Mouse (Mus musculus) kidney, postnatal 36 days (tissue): ENCODE data around the gene Spem2.
A peak's percentile ranks its signal among the peaks of the same experiment; 100 is the strongest.
"Not testable (repeated sequence)": the region's sequence is repeated elsewhere in the genome, so short reads cannot be mapped to it uniquely, and the experiment has no call there.

ENCODE experiments used
- DNase-seq, 2 experiments: peaks; one replicate each; pipeline ENCODE4 v3.0.0; 2021 to 2022; ENCODE audit warnings: mixed read lengths in 2 of 2

Spem2 gene

GRCm38 (mm10) chr11:69818365-69818764, at the start of gene Spem2:
Gene Spem2, minus strand, starts transcription at chr11:69818465.
- DNase-seq = no peak

- no peak for DNase-seq
Observed at GRCm38 (mm10) chr11:69867335-69867734, 49.1 kb upstream of the Spem2 start.

GRCm38 (mm10) chr11:69865561-69865960, 47.3 kb upstream of the Spem2 start:
- DNase-seq = no peak

DNA sequence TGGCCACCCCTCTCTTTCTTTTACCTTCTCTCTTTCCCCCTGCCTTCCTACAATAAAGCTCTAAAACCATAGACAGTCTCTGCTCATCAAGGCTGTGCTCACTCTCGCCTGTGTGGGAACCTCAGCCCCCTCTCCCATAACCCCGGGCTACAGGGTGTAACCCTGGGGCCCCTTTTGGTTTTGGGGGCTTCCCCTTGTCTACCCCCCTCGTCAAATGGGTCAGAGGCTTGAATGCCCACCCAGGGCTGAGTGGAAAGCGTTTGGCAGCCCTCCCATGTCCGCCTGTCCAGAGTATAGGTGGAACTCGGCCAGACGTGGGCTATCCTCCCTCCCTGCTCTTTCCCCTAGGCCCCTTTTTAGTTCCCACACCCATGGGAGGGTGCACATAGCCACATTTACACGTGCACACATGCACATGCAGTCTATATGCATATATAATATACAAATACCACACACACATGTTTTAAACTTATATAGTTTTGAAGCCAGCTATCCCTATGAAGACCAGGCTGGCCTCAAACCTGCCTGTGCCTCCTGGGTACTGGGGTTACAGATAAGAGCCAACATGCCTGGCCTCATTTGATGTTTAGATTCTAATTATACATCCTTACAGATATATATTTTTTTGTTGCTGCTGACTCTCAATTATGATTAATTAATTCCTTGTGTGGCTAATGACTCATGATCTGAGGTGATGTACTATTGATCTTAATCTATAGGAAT, 46.0 kb upstream of the Spem2 start:
- DNase-seq = no peak

DNA sequence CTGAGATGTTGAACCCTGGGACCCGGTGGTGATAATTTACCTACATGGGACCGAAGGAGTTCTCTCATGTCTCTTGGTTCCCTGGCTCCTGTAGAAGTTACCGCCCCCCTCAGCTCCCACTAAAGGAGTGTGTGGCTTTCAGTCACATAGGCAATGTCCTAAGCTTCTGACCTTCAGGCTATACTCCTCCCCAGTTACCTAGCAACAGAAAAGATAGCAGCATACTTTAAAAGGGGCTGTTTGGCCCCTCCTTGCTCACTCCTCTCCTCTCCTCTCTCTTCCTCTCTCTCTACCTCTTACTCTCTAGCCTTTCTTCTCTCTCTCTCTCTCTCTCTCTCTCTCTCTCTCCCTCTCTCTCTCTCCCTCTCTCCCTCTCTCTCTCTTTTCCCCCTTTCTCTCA, 45.5 kb upstream of the Spem2 start:
- DNase-seq = not testable (repeated sequence)

DNA sequence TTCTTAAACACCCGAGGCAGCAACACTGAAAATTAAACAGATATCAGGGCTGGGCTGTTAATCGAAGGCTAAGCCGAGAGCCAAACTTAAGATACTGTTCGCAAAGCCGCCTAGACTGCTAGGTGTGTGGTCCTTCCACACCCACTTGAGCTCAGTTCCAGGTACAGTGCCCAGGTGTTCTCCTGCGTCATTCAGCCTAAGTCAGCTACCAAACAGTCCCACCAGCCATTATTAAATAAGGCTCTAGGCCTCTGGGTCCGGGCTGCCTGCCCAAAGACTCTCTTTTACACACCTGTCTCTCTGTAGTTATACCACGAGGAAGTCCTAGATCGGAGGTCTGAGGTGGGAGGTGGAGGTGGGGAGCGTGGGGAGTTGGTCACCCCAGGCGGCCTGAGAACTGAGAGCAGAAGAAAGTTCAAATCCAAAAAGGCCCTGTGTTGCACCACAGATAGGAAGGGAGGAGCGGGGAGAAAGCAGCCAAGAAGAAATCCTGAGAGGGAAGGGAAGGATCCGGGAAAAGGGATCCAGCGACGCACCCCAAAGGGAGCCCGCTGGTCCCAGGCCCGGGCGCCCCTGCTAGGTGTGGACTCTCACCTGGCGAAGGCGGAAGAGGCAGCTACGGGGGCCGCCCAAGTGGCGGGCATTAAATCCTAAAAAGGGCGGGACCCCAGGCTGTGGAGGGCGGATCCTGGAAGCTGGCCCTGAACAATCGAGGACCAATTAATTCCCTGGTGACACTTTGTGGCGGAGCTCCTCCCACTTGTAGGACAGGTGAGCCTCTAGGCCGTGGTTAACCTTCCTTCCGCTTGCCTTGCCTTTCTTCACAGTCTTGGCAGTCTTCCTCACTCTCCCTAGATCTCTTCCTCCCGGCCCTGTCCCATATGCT, 40.1 kb upstream of the Spem2 start, which contains the start of gene Tnk1:
TSS of gene Tnk1 (minus strand) at position 618 of the 886 bp plus-strand sequence.
- DNase-seq = peak; percentile 72 to 75

DNA sequence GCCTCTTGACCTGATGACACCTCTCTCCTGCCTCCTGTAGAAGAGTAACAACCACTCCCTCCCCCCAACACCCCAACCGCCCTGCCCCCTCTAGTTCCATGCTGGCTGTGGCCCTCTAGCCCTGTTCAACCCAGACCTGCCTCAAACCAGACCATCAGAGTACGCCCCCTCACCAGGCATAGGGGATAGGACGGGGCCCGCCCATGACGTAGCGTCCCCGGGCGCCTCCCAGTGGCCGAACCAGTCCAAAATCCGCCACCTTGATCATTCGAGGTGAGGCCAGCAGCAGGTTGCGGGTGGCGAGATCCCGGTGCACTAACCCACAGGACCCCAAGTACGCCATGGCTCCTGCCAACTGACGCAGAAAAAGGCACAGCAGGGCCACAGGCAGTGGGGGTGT, 37.1 kb upstream of the Spem2 start:
- peak; percentile 31 to 78 for DNase-seq

- DNase-seq = no peak
Observed at GRCm38 (mm10) chr11:69854680-69855079, 36.4 kb upstream of the Spem2 start.

- DNase-seq = peak; percentile 56 to 67
Observed at GRCm38 (mm10) chr11:69853994-69854393, 35.7 kb upstream of the Spem2 start.

DNA sequence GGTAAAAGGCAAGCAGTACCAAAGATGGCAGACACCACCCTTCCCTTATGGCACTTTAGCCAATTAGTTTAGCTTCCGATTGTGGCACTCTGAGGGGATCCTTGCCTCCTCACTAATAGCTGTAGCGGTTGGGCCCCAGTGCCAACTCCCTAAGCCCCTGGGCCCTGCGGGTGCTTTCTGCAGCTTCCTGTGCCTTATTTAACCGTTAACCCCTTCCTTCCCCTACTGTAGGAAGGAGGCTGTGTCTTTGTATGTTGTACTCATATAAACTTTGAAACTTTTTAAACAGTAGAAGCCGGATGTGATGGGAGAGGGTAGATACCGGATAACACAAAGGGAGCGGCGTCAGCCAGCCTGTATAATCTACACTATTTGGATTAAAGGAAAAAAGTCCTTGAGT, 32.5 kb upstream of the Spem2 start:
- no peak for DNase-seq

GRCm38 (mm10) chr11:69849884-69850283, 31.6 kb upstream of the Spem2 start:
- DNase-seq = no peak

GRCm38 (mm10) chr11:69849128-69849527, 30.9 kb upstream of the Spem2 start:
- peak in 1 of 2 experiments; percentile 13 for DNase-seq

- DNase-seq = no peak
Observed at GRCm38 (mm10) chr11:69848021-69848420, 29.8 kb upstream of the Spem2 start.

DNA sequence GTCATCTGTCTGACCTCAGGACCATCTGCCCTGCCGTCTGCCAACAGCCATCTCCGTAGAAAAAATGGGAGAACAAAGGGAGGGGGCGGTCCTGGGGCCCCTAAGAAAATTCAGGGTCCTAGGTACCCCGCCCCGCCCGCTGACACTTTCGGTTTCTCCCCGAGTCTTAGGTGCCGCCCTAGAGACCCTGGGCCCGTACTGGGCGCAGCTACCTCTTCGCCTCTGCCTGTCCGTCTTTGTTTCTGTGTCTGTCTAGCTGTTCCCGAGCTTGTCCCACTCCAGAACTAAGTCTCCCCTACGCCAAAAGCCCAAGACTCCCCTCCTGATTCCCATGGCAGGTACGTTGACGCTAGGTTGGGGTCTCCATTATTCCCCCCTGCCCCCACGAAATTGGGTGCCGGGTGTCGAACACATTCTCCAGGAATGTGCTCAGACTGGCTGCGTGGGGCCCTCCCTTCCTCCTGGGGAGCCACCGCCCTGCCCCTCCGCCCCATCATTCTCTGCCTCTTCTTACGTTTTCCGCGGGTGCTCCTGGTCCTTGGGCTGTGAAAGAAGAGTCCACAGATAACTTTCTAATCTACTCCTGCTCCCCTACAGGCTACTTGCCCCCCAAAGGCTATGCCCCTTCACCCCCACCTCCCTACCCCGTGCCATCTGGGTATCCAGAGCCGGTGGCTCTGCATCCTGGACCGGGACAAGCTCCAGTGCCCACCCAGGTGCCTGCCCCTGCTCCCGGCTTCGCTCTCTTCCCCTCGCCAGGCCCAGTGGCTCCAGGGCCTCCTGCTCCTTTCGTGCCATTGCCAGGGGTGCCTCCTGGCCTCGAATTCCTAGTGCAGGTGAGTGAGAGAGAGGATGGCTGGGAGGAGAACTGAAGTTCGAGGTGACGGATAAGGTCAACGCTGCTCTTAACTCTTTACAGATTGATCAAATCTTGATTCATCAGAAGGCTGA, 28.7 kb upstream of the Spem2 start:
- peak in 1 of 2 experiments; percentile 41 for DNase-seq

DNA sequence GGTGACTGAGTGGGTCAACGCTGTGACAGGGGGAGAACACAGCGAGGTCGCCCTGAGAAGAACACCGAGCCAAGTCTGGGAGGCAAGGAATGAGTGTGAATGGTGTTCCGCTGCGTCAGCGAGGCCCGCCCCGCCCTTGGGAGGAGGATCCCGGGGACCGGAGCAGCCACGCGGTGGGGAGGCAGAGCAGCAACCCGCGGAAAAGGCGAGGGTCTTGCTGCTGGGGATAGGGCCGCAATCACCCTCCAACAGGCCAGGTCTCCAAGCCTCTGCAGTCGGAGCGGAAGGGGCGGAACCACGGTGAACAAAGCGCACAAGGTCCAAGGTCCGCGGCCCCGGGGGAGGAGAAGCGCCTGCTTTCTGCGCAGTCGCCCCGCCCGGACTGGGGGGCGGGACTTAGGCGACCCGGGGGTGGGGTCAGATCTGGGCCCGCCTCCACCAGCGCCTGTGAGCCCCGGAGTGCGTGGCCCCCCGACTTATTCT, 28.0 kb upstream of the Spem2 start, which contains the start of gene Plscr3:
TSS of gene Plscr3 (plus strand) at position 179 of the 483 bp plus-strand sequence.
- DNase-seq = peak; percentile 96 to 98

DNA sequence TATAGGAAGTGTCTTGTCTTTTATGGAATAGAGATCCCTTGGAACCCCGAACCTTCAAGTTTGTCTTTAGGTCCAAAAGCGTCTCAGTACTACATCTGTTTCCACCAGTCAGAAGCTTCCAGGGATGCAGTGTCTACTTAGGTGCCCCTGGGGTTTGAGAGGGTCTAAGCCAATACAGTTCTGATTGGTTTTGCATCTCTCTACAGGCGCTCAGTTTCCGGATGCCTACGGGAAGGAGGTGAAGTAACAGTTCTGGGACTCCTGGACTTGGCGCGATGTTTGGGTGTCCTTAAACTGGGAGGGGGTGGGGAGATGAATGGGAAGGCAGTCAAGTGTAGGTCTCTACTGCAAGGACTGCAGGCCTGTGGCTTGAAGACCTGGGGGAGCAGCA, 20.4 kb upstream of the Spem2 start:
- peak; percentile 19 to 42 for DNase-seq

- DNase-seq = peak; percentile 97 to 99
Observed at GRCm38 (mm10) chr11:69837952-69838713, 19.9 kb upstream of the Spem2 start, which contains the start of gene Tmem256. Gene Tmem256, plus strand, starts transcription at chr11:69838514.

DNA sequence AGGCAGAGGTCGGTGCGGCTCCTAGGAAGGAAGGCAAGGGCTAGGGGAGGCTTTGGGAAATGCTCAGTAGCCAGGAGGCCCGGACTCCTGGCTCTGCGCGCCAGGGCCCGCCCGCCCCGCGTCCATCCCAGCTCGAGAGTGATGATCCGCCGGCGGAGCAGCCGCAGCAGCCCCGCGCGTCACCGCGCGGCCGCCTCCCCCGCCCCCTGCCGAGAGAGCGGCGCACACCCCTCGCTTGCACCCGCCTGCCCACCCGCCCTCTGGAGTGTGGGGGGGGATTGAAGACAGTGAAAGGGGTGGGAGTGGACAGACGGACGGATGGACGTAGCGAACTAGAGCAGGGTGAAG, 19.3 kb upstream of the Spem2 start, which contains the start of gene Nlgn2:
TSS of gene Nlgn2 (minus strand) at position 181 of the 348 bp plus-strand sequence.
- DNase-seq = no peak

- peak in 1 of 2 experiments; percentile 49 for DNase-seq
Observed at GRCm38 (mm10) chr11:69836703-69837576, 18.7 kb upstream of the Spem2 start.

- no peak for DNase-seq
Observed at GRCm38 (mm10) chr11:69835966-69836335, 17.7 kb upstream of the Spem2 start.
